In the genomic region with DNA sequence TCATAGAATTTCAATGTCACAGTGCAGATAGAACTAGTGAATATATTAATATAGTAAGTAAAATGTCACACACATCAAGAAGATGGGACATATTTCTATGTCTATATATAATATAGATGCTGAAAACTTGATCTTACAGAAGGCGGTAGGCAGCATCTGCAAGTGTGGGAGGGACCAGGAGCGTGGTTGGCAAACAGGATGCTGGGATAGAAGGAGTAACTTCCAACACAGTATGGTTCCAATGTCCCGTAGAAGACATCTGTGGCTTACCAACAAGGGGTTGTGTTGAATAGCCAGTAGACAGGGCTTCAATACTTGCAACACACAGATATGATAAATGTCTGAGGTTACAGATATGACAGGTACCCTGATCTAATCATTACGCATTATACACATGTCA, we compare ENCODE assay signal across 23 mouse cellular contexts.
"Had no signal": no experiment of that assay in that cellular context is flagged by ENCODE, and none has a peak within 500 bp of the region (broad histone marks: within the 10 kb centered on the region; RNA-seq: fewer than 3 reads in every experiment).

No protein-coding gene starts in this region.

- DNase-seq: gastrocnemius, postnatal 14 days; gastrocnemius, postnatal 36 days; heart, adult 2 months; heart, postnatal 14 days; heart, postnatal 36 days; kidney, adult 11 months; kidney, adult 2 months; kidney, adult 9 months; kidney, postnatal 14 days; kidney, postnatal 36 days; layer of hippocampus, postnatal 36 days; left cerebral cortex, postnatal 4 days had no signal

- H3K4me3 ChIP-seq: heart, adult 2 months; heart, embryonic 13.5 days; heart, embryonic 15.5 days; hindbrain, embryonic 13.5 days; hindbrain, embryonic 15.5 days; kidney, embryonic 15.5 days; limb, embryonic 13.5 days; limb, embryonic 15.5 days; liver, embryonic 12.5 days had no signal

- H3K27ac ChIP-seq: heart, adult 2 months; heart, embryonic 13.5 days; heart, embryonic 15.5 days; hindbrain, embryonic 13.5 days; hindbrain, embryonic 15.5 days; hindbrain, postnatal 0 days; kidney, embryonic 15.5 days; kidney, postnatal 0 days; limb, embryonic 13.5 days; limb, embryonic 15.5 days; liver, embryonic 12.5 days; liver, embryonic 14.5 days had no signal
